Mouse (Mus musculus): ENCODE measurements at regions not wholly inside any gene's neighbourhood (a gene's known extent, or its start where the extent isn't known, plus 50 kb on each side); places are given as distances from the start of the nearest gene placed in this dataset.

DNA sequence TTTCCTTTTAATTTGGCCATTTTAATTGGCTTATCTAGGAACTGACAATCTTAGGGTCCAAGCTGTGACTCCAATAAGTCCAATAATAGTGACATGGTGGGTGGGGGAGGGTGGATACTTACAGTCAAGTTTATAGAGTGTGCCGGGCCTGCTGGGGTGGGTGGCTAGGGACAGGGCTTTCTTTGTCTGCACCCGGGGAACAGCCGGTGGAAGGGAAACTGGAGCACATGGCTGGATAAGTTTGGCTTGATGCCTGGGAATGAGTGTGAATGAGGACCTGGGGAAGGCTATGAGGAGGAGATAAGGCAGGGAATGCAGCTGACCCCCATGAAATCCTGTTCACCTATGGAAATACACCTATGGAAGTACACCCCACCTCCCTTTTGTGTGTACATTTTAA, 81.7 kb upstream of the Cers4 start:
- DNase-seq (ENCODE audit: low read depth) = peak; percentile 64

GRCm38 (mm10) chr8:4411836-4412235, 81.0 kb upstream of the Cers4 start:
- no peak for DNase-seq (ENCODE audit: low read depth)
- TF ChIP-seq POLR2A (IDR thresholded peaks at IDR 0.05; ENCODE audit: borderline replicate concordance, extremely low read depth, insufficient read depth, insufficient read length, poor library complexity, severe bottlenecking) (no peak), CTCF (IDR thresholded peaks at IDR 0.05; ENCODE audit: borderline replicate concordance, extremely low read depth, insufficient read depth, insufficient read length) (no peak)

More for the DNA sequence above, 81.7 kb upstream of the Cers4 start:
- no peak for TF ChIP-seq CTCF (IDR thresholded peaks at IDR 0.05; ENCODE audit: borderline replicate concordance, extremely low read depth, insufficient read depth, insufficient read length)
- no peak for TF ChIP-seq POLR2A (IDR thresholded peaks at IDR 0.05; ENCODE audit: borderline replicate concordance, extremely low read depth, insufficient read depth, insufficient read length, poor library complexity, severe bottlenecking)

DNA sequence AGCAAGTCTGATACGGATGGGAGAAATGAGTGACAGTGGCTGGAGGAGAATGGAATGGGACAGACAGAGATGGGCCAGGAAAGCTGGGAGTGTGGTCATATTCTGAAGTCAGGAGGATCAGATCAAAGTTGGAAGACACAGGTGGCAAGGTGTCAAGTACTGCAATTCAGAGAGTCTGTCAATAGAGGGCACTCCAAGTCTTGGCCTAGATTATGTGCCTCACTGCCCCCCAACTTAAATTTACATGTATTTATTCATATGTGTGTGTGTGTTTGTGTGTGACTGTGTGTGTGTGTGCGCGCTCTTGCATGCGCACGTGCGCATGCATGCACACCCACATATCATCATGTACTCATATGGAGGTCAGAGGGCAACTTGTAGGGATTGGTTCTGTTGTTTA, 79.6 kb upstream of the Cers4 start:
- TF ChIP-seq CTCF (IDR thresholded peaks at IDR 0.05; ENCODE audit: borderline replicate concordance, extremely low read depth, insufficient read depth, insufficient read length) (peak; percentile 66; the same call in 1 of the 2 replicates), POLR2A (IDR thresholded peaks at IDR 0.05; ENCODE audit: borderline replicate concordance, extremely low read depth, insufficient read depth, insufficient read length, poor library complexity, severe bottlenecking) (no peak)
- peak; percentile 68 for DNase-seq (ENCODE audit: low read depth)

GRCm38 (mm10) chr8:4413764-4414163, 79.1 kb upstream of the Cers4 start:
- TF ChIP-seq CTCF (IDR thresholded peaks at IDR 0.05; ENCODE audit: borderline replicate concordance, extremely low read depth, insufficient read depth, insufficient read length) (no peak), POLR2A (IDR thresholded peaks at IDR 0.05; ENCODE audit: borderline replicate concordance, extremely low read depth, insufficient read depth, insufficient read length, poor library complexity, severe bottlenecking) (no peak)
- DNase-seq (ENCODE audit: low read depth) = peak; percentile 86

- TF ChIP-seq CTCF (IDR thresholded peaks at IDR 0.05; ENCODE audit: borderline replicate concordance, extremely low read depth, insufficient read depth, insufficient read length) (no peak), POLR2A (IDR thresholded peaks at IDR 0.05; ENCODE audit: borderline replicate concordance, extremely low read depth, insufficient read depth, insufficient read length, poor library complexity, severe bottlenecking) (no peak)
Observed at GRCm38 (mm10) chr8:4417141-4417540, 75.7 kb upstream of the Cers4 start.

DNA sequence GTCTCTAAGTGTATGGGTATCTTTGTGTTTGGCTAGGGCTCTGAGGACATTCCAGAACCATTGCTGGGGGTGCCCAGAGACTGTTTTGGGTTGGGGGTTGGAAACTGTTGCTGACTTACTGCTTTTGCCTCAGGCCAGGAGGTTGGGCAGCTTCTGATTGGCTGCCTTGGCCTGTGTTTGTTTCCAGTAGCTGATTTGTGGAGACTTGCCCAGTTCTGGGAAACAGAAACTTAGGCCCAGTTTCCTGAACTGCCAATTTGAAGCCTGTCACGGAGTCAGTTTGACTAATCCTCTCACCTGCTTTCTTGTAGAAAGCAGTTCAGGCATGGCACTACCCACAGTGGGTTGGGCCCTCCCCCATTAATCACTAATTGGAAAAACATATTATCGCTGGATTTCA, 59.7 kb upstream of the Cers4 start:
- DNase-seq (ENCODE audit: low read depth) = no peak
- TF ChIP-seq POLR2A (IDR thresholded peaks at IDR 0.05; ENCODE audit: borderline replicate concordance, extremely low read depth, insufficient read depth, insufficient read length, poor library complexity, severe bottlenecking) (no peak), CTCF (IDR thresholded peaks at IDR 0.05; ENCODE audit: borderline replicate concordance, extremely low read depth, insufficient read depth, insufficient read length) (no peak)

More at GRCm38 (mm10) chr8:4417141-4417540, 75.7 kb upstream of the Cers4 start:
- DNase-seq (ENCODE audit: low read depth) = no peak

DNA sequence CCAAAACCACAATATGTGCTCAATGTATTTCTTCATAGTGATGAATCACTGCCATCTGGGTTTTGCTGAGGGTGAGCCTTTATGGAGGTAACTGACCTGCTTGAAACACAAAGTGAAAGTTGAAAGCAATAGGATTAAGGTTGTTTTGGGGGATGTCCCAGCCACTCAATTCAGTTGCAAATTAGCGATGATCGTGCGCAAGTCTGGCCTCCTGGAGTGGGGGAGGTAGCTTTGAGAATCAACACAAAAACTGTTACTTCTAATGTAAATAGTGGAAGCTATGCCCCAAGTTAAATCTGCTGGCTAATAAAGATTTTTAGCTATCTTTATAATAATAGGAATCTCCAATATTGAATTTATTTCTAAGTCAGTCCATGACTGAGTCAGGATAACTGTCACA, 56.3 kb upstream of the Cers4 start:
- TF ChIP-seq POLR2A (IDR thresholded peaks at IDR 0.05; ENCODE audit: borderline replicate concordance, extremely low read depth, insufficient read depth, insufficient read length, poor library complexity, severe bottlenecking) (no peak), CTCF (IDR thresholded peaks at IDR 0.05; ENCODE audit: borderline replicate concordance, extremely low read depth, insufficient read depth, insufficient read length) (no peak)
- DNase-seq (ENCODE audit: low read depth) = no peak

Data from brain, embryonic 14.5 days (tissue).